Mouse (Mus musculus): ENCODE data around the gene Ntf3. TPM values are rescaled to one million over a fixed set of nuclear protein-coding genes. Genes with fewer than 3 reads are reported as not detected.

Ntf3 gene
- total RNA-seq (2021), result 10 to 100 TPM in 1 of 2 experiments, 1 to 10 TPM in 1; 8.6 to 11.5 TPM
- long read RNA-seq, transcript Ntf3-203 (2 exons, 1,343 nt), result major isoform, 18 of 24 reads
- long read RNA-seq, partial matches to known transcripts, result 0 of 24 reads
- long read RNA-seq, other reads (novel, unspliced or antisense), result 6 of 24 reads

GRCm38 (mm10) chr6:126166548-126167207 lies at the start of gene Ntf3:
Gene Ntf3 (minus strand): TSS chr6:126166910.
- no peak for DNase-seq (ENCODE audit: low spot score in 2 of 2)

DNA sequence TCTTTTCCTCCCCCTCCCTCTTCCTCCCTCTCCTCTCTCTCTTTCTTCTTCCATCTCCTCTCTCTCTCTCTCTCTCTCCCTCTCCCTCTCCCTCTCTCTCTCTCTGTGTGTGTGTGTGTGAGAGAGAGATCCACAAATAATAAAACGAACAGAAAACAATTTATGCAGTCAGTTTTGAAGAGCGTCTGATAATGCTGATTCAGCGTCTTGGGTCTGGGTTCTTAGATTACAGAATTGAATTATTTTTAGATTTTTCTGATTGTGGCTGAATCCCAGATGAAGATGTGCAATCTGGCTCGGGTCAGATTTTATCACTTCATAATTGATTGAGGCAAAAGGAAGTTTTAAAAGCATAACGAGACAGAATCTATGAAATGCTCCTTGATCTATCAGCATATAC lies 46.6 kb upstream of the Ntf3 start:
- DNase-seq (ENCODE audit: low spot score in 2 of 2), result no peak

DNA sequence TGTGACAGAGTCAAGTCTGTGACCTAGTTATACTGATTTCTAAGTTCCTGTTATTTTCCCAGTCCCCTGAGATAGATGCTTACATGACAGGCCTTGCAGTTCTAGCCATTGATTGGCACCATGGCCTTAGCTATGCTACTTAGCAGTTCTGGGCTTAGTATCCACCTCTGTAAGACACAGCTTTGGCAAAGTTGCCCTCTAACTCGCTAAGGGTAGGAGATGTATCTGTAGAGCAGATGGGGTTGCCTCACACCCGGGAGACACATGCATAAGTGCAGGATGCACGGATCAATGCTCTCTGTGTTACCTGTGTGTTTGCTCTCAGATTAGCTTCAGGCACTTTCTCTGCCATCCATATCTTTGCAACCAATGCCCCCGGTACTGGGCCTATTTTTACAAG lies 36.7 kb upstream of the Ntf3 start:
- no peak for DNase-seq (ENCODE audit: low spot score in 2 of 2)

GRCm38 (mm10) chr6:126202959-126203358 lies 36.2 kb upstream of the Ntf3 start:
- DNase-seq (ENCODE audit: low spot score in 2 of 2), result no peak

GRCm38 (mm10) chr6:126201721-126202120 lies 35.0 kb upstream of the Ntf3 start:
- DNase-seq (ENCODE audit: low spot score in 2 of 2), result no peak

GRCm38 (mm10) chr6:126199916-126200315 lies 33.2 kb upstream of the Ntf3 start:
- DNase-seq (ENCODE audit: low spot score in 2 of 2), result no peak

- DNase-seq (ENCODE audit: low spot score in 2 of 2), result no peak
Observed at GRCm38 (mm10) chr6:126194760-126195159, 28.1 kb upstream of the Ntf3 start.

DNA sequence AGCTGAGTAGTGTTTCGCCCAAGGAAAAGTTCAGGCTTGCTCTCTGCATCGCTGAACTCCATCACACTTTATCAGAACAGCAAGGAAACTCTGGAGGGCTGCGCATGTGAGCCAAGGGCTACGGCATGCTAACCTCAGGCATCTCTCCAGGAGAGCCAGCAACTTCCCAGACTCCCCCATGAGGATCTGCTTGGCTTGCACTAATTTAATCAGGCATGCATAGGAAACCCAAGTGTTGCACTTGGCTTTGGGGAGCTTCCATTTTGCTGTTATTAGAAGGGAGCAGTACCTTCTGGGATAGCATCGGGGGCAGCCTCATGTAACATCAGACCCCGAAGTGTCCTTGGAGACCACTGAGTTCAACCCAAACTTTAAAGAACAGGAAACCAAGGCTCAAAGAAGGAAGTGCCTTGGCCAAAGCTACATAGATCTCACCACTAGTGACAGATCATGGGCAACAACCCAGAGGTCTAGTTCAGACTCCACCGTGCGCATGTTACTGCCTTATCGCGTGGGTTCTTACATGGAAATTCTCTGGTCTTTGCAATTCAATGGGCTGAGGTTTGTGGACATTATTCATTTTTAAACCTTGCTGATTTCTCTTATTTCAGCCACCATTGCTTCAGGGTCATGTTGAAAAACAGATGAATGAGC lies 23.6 kb upstream of the Ntf3 start:
- no peak for DNase-seq (ENCODE audit: low spot score in 2 of 2)

DNA sequence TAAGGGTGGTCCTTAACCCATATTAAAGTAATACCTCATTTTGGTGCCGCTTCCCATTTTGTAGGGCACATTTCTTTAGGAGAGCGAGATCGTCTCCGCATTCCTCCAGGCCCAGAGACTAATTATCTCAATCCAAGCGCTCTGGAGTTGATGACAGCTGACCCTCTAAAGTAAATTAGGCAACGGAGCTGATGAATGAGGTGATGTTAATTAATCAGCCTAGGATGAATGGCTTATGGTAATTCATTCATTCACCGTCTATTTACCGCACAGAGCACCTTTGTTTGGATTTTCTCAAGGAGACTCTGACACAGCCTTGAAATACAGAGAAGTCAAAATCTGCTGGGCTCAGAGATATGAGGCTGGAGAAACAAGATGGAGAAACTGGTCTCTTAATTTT lies 20.7 kb upstream of the Ntf3 start:
- DNase-seq (ENCODE audit: low spot score in 2 of 2), result no peak

DNA sequence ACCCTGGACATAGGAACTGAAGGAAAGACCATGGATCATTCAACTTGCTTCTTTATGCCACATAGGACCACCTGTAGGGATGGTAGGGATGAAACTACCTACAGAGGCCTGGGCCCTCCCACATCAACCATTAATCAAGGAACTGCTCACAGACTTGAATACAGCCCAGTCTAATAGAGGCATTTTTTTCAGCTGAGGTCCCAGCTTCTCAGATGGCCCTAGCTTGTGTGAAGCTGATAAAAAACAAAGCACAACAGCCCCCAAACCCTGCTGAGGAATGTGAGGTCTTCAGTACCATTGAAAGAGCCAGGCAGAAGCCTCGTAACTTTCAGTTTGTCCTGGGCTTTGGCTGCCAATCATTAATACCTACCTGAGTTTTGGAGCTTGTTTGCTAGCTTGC lies 19.4 kb upstream of the Ntf3 start:
- DNase-seq (ENCODE audit: low spot score in 2 of 2), result no peak

GRCm38 (mm10) chr6:126172071-126172470 lies 5.4 kb upstream of the Ntf3 start:
- DNase-seq (ENCODE audit: low spot score in 2 of 2), result no peak

DNA sequence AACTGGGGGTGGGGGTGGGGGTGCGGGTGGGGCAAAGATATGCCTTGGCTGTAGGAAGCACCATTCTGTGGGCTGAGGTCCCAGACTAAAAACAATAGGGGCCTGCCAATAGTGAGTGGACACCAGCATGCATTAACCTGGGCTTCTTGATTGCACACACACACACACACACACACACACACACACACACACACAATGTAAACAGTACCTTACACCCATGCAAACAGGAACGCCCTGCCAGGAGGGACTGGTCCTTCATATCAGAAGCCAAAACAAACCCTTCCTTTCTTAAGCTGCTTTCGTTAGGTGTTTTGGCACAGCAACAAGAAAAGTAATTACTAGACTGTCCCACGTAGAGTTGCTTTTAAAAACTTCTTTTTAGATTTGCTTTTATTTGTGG lies 4.1 kb upstream of the Ntf3 start:
- DNase-seq (ENCODE audit: low spot score in 2 of 2), result no peak

DNA sequence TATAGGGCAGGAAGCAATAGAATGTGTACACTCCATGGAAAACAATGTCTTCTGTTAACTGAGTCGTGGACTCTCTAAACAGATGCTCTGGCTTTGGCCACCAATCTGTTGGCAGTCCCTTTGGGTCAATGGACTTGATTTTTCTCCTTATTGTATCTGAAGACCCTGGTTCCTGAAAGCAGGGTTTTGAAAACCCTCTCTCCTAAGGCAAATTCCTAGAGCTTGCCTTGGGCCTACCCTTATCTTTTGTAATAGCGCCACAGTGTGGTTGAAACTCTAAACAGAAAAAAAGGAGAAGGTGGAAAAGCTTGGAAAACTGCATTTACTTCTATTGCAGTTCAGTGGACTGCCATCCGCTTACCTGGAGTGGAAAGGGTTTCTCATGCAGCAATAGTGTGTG lies 1.0 kb upstream of the Ntf3 start:
- peak in 1 of 2 experiments; percentile 49 for DNase-seq (ENCODE audit: low spot score in 2 of 2)

GRCm38 (mm10) chr6:126167208-126167590 lies 489 bp upstream of the Ntf3 start:
- DNase-seq (ENCODE audit: low spot score in 2 of 2), result no peak

DNA sequence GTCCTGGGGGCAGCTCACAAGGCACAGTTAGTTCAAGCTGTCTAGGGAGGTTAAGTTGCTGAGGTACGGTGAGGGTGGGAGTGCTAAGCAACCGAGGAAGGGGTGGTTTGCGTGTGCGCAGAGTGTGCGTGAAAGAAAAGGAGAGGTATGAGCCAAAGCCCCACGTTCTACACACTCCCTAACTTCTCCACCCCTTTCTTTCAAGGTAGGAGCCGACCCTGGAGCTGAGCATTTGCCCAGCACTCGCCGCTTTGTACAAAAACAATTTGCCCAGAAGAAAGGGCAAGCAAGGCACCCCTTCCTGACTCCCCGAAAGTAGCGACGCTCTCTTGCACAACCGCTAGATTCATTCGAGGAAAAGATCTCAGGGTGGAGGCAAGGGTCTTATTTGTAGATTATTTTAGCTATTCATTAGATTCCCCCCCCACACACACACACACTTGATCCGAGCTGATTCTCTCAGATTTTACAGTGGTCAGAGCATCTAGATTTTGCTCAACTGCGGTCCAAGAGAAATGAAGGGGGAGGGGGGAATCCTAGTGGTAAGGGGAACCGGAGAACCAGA lies 1.0 kb downstream of the Ntf3 start:
- DNase-seq (ENCODE audit: low spot score in 2 of 2), result no peak

- DNase-seq (ENCODE audit: low spot score in 2 of 2), result peak in 1 of 2 experiments; percentile 42
Observed at GRCm38 (mm10) chr6:126164781-126165180, 1.9 kb downstream of the Ntf3 start.

GRCm38 (mm10) chr6:126163861-126164755 lies 2.6 kb downstream of the Ntf3 start:
- no peak for DNase-seq (ENCODE audit: low spot score in 2 of 2)

- DNase-seq (ENCODE audit: low spot score in 2 of 2), result peak in 1 of 2 experiments; percentile 50
Observed at GRCm38 (mm10) chr6:126163181-126163621, 3.5 kb downstream of the Ntf3 start.

GRCm38 (mm10) chr6:126162351-126162758 lies 4.4 kb downstream of the Ntf3 start:
- peak in 1 of 2 experiments; percentile 24 for DNase-seq (ENCODE audit: low spot score in 2 of 2)

GRCm38 (mm10) chr6:126161571-126162340 lies 5.0 kb downstream of the Ntf3 start:
- no peak for DNase-seq (ENCODE audit: low spot score in 2 of 2)

GRCm38 (mm10) chr6:126160067-126160411 lies 6.7 kb downstream of the Ntf3 start:
- no peak for DNase-seq (ENCODE audit: low spot score in 2 of 2)

Data from layer of hippocampus, postnatal 10 days (tissue).